Mouse (Mus musculus): ENCODE results near the gene D630023F18Rik. TPM values are rescaled to one million over a fixed set of nuclear protein-coding genes. Genes with fewer than 3 reads are reported as not detected.

Gene D630023F18Rik
- polyA plus RNA-seq, 1 experiment, result not detected

GRCm38 (mm10) chr1:65063352-65063751 is 59.7 kb downstream of the D630023F18Rik start, which contains the start of gene Crygd:
Gene Crygd (minus strand): TSS chr1:65063452.
- H3K27me3 ChIP-seq (ENCODE audit: control insufficient read depth), result no peaks in the 10 kb centered on the region
- no peaks in the 10 kb centered on the region for H3K4me1 ChIP-seq (ENCODE audit: control insufficient read depth)
- no peak for TF ChIP-seq TAL1 (IDR thresholded peaks at IDR 0.05; ENCODE audit: low read length)
- TF ChIP-seq GATA1 (IDR thresholded peaks at IDR 0.05; ENCODE audit: low read length), result no peak
- H3K36me3 ChIP-seq (ENCODE audit: control insufficient read depth), result no peaks in the 10 kb centered on the region
- H3K9me3 ChIP-seq (ENCODE audit: control insufficient read depth, low read length), result no peaks in the 10 kb centered on the region; the same call in 1 of the 2 replicates
- no peak within 1 kb of the TSS for H3K4me3 ChIP-seq (replicated peaks)

Other genes with a start within 250 kb of the D630023F18Rik start
- gene Plekhm3, start 166.4 kb downstream of the D630023F18Rik start, polyA plus RNA-seq (2012), result 0.03 TPM in 2 replicates
- not detected in 2 replicates for gene Akr1cl, start 90.5 kb downstream of the D630023F18Rik start, polyA plus RNA-seq (2012)
- not detected in 2 replicates for gene Cryge, start 72.1 kb downstream of the D630023F18Rik start, polyA plus RNA-seq (2012)
- not detected in 2 replicates for gene Crygd, start 59.8 kb downstream of the D630023F18Rik start, polyA plus RNA-seq (2012)
- gene Crygc, start 49.5 kb downstream of the D630023F18Rik start, polyA plus RNA-seq (2012), result not detected in 2 replicates
- not detected in 2 replicates for gene Crygb, start 40.9 kb downstream of the D630023F18Rik start, polyA plus RNA-seq (2012)
- gene Cryga, start 19.8 kb downstream of the D630023F18Rik start, polyA plus RNA-seq (2012), result not detected in 2 replicates
- gene Gm28845, start 3.7 kb downstream of the D630023F18Rik start, polyA plus RNA-seq (2012), result not detected in 2 replicates
- not detected in 2 replicates for gene Idh1, start 63.3 kb upstream of the D630023F18Rik start, polyA plus RNA-seq (2012)
- 0.49 and 0.92 TPM in 2 replicates for gene Pikfyve, start 63.5 kb upstream of the D630023F18Rik start, polyA plus RNA-seq (2012)
- gene Pth2r, start 158.8 kb upstream of the D630023F18Rik start, polyA plus RNA-seq (2012), result not detected in 2 replicates

All from erythroblast, embryonic 14.5 days (primary cell).